Mouse (Mus musculus) embryonic facial prominence, embryonic 15.5 days (tissue): Measurements from ENCODE around the gene Tmem238. TPM values are rescaled to one million over a fixed set of nuclear protein-coding genes. Genes with fewer than 3 reads are reported as not detected.

Experiments
- ATAC-seq: fragments of 200-750 bp; cut with Nextera tagmentation; 2 replicates; pipeline ENCODE4 v1.8.0; 2017; ENCODE audit warnings: low read depth, moderate TSS enrichment; ENCODE audit not compliant: insufficient number of reproducible peaks, low FRiP score, low TSS enrichment
- H3K27ac ChIP-seq: fragments of 300-500 bp; sonication (generic); replicated peaks from 2 replicates; pipeline ENCODE4 v1.5.1; 2015; ENCODE audit warnings: mild to moderate bottlenecking, inconsistent platforms
- H3K27me3 ChIP-seq: fragments of 300-500 bp; sonication (generic); 2 replicates; pipeline ENCODE4 v1.6.1; 2015; ENCODE audit warnings: inconsistent platforms
- H3K36me3 ChIP-seq: fragments of 300-500 bp; sonication (generic); 2 replicates; pipeline ENCODE4 v1.6.1; 2015; ENCODE audit warnings: mild to moderate bottlenecking, inconsistent platforms
- H3K4me1 ChIP-seq: fragments of 300-500 bp; sonication (generic); 2 replicates; pipeline ENCODE4 v1.6.1; 2015; ENCODE audit warnings: inconsistent platforms
- H3K4me2 ChIP-seq: fragments of 300-500 bp; sonication (generic); replicated peaks from 2 replicates; pipeline ENCODE4 v1.6.1; 2015; ENCODE audit warnings: mild to moderate bottlenecking, inconsistent platforms
- H3K4me3 ChIP-seq: fragments of 300-500 bp; sonication (generic); replicated peaks from 2 replicates; pipeline ENCODE4 v1.5.1; 2015; ENCODE audit warnings: mild to moderate bottlenecking, inconsistent platforms
- H3K9ac ChIP-seq: fragments of 300-500 bp; sonication (generic); 2 replicates; pipeline ENCODE4 v1.6.1; 2015; ENCODE audit warnings: inconsistent platforms
- H3K9me3 ChIP-seq: fragments of 300-500 bp; sonication (generic); replicated peaks from 2 replicates; pipeline ENCODE4 v1.6.1; 2016; ENCODE audit warnings: inconsistent platforms
- WGBS: fragments of 180-500 bp; shearing (Covaris S2); methylation state at CpG from one replicate; pipeline ENCODE4 v1.1.7; 2015; 5-methylcytosine and 5-hydroxymethylcytosine counted together
- polyA plus RNA-seq: library from polyadenylated mRNA; unstranded; fragments of >200 nt; fragmentation: Nextera tagmentation; extraction: Ambion mirVana; gene quantifications from 2 replicates; pipeline ENCODE4 v1.2.1, GENCODE M21; 2015

Tmem238 gene
- polyA plus RNA-seq, 1 experiment from 2014 or later, result 11.4 TPM

- ATAC-seq, result peak; percentile 53
- peak overlapping the region; percentile 92 for H3K4me2 ChIP-seq
- H3K27me3 ChIP-seq, result peaks cover 10% of the 10 kb centered on the region
- 0 out of 2 replicates have a peak, but pooled peaks cover under 1% of the 10 kb centered on the region for H3K36me3 ChIP-seq
- 1% methylated on average over 64 of the region's 64 CpGs for WGBS
- peak overlapping the region; percentile 40 for H3K27ac ChIP-seq
- peak overlapping the region; percentile 57 for H3K4me3 ChIP-seq
- H3K4me1 ChIP-seq, result peaks cover 14% of the 10 kb centered on the region
- H3K9ac ChIP-seq, result peak overlapping the region; percentile 60
- H3K9me3 ChIP-seq, result no peaks in the 10 kb centered on the region
These were observed 689 bp downstream of the Tmem238 start for GRCm38 (mm10) chr7:4788499-4789435.

GRCm38 (mm10) chr7:4783667-4784268 is 5.7 kb downstream of the Tmem238 start:
- H3K27ac ChIP-seq, result no peak overlapping the region
- no peaks in the 10 kb centered on the region for H3K36me3 ChIP-seq
- H3K9ac ChIP-seq, result no peak overlapping the region
- ATAC-seq, result no peak
- 75% methylated on average over 14 of the region's 14 CpGs for WGBS
- H3K27me3 ChIP-seq, result peaks cover 9% of the 10 kb centered on the region
- H3K9me3 ChIP-seq, result no peaks in the 10 kb centered on the region
- H3K4me1 ChIP-seq, result peaks cover 7% of the 10 kb centered on the region
- H3K4me3 ChIP-seq, result no peak overlapping the region
- no peak overlapping the region for H3K4me2 ChIP-seq

- no peak for ATAC-seq
- WGBS, result 79% methylated on average over 2 of the region's 2 CpGs
- Histone ChIP-seq H3K4me2 (no peak within 1 kb of the TSS), H3K27me3 (peaks cover 20% of the 10 kb centered on the region), H3K9ac (no peak within 1 kb of the TSS), H3K27ac (no peak within 1 kb of the TSS), H3K36me3 (no peaks in the 10 kb centered on the region), H3K4me3 (no peak within 1 kb of the TSS), H3K4me1 (peaks cover 2% of the 10 kb centered on the region; the same call in 1 of the 2 replicates), H3K9me3 (no peaks in the 10 kb centered on the region)
These were observed 6.7 kb downstream of the Tmem238 start, which contains the start of the genes Il11 and Tmem190 for GRCm38 (mm10) chr7:4782759-4783158. TSS of gene Il11 (minus strand) at chr7:4782859. TSS of gene Tmem190 (plus strand) at chr7:4782937.

GRCm38 (mm10) chr7:4782130-4782529 is 7.3 kb downstream of the Tmem238 start:
- no peak overlapping the region for H3K9ac ChIP-seq
- no peaks in the 10 kb centered on the region for H3K9me3 ChIP-seq
- WGBS, result 53% methylated on average over 3 of the region's 3 CpGs
- no peak overlapping the region for H3K4me2 ChIP-seq
- H3K4me1 ChIP-seq, result peaks cover 8% of the 10 kb centered on the region; the same call in 1 of the 2 replicates
- peaks cover 26% of the 10 kb centered on the region for H3K27me3 ChIP-seq
- no peak for ATAC-seq
- no peak overlapping the region for H3K27ac ChIP-seq
- H3K36me3 ChIP-seq, result no peaks in the 10 kb centered on the region
- H3K4me3 ChIP-seq, result no peak overlapping the region

GRCm38 (mm10) chr7:4779921-4780320 is 9.5 kb downstream of the Tmem238 start:
- no peak for ATAC-seq
- 28% methylated on average over 5 of the region's 5 CpGs for WGBS
- H3K9me3 ChIP-seq, result no peaks in the 10 kb centered on the region
- no peak overlapping the region for H3K4me2 ChIP-seq
- peaks cover 47% of the 10 kb centered on the region for H3K27me3 ChIP-seq
- no peaks in the 10 kb centered on the region for H3K36me3 ChIP-seq
- no peak overlapping the region for H3K27ac ChIP-seq
- no peak overlapping the region for H3K4me3 ChIP-seq
- H3K9ac ChIP-seq, result no peak overlapping the region
- peaks cover 15% of the 10 kb centered on the region; the same call in 1 of the 2 replicates for H3K4me1 ChIP-seq

GRCm38 (mm10) chr7:4777851-4778637 is 11.4 kb downstream of the Tmem238 start:
- 6% methylated on average over 18 of the region's 20 CpGs for WGBS
- Histone ChIP-seq H3K9ac (no peak overlapping the region), H3K4me1 (peaks cover 15% of the 10 kb centered on the region; the same call in 1 of the 2 replicates), H3K4me3 (peak overlapping the region; percentile 37; the same call in 1 of the 2 replicates), H3K27me3 (peaks cover 52% of the 10 kb centered on the region), H3K4me2 (peak overlapping the region; percentile 65; the same call in 1 of the 2 replicates), H3K27ac (no peak overlapping the region), H3K36me3 (no peaks in the 10 kb centered on the region), H3K9me3 (no peaks in the 10 kb centered on the region)
- no peak for ATAC-seq

GRCm38 (mm10) chr7:4776861-4777830 is 12.3 kb downstream of the Tmem238 start:
- no peak overlapping the region for H3K27ac ChIP-seq
- peaks cover 15% of the 10 kb centered on the region; the same call in 1 of the 2 replicates for H3K4me1 ChIP-seq
- H3K36me3 ChIP-seq, result no peaks in the 10 kb centered on the region
- peak; percentile 71 for ATAC-seq
- WGBS, result 1% methylated on average over 53 of the region's 56 CpGs
- H3K4me3 ChIP-seq, result peak overlapping the region; percentile 37
- peak overlapping the region; percentile 65 for H3K4me2 ChIP-seq
- H3K9me3 ChIP-seq, result no peaks in the 10 kb centered on the region
- peaks cover 52% of the 10 kb centered on the region for H3K27me3 ChIP-seq
- H3K9ac ChIP-seq, result peak overlapping the region; percentile 26; the same call in 1 of the 2 replicates

- Histone ChIP-seq H3K9ac (no peak overlapping the region), H3K27me3 (peaks cover 52% of the 10 kb centered on the region), H3K36me3 (no peaks in the 10 kb centered on the region), H3K4me1 (peaks cover 15% of the 10 kb centered on the region; the same call in 1 of the 2 replicates), H3K4me2 (no peak overlapping the region), H3K27ac (no peak overlapping the region), H3K9me3 (no peaks in the 10 kb centered on the region), H3K4me3 (no peak overlapping the region)
- 51% methylated on average over 10 of the region's 10 CpGs for WGBS
- ATAC-seq, result no peak
These were observed 13.3 kb downstream of the Tmem238 start for GRCm38 (mm10) chr7:4776131-4776530.

- Histone ChIP-seq H3K27ac (no peak within 1 kb of the TSS), H3K36me3 (no peaks in the 10 kb centered on the region), H3K27me3 (peaks cover 17% of the 10 kb centered on the region), H3K4me1 (no peaks in the 10 kb centered on the region), H3K9me3 (no peaks in the 10 kb centered on the region), H3K4me2 (no peak within 1 kb of the TSS), H3K9ac (no peak within 1 kb of the TSS), H3K4me3 (no peak within 1 kb of the TSS)
- 75% methylated on average over 4 of the region's 5 CpGs for WGBS
- no peak for ATAC-seq
These were observed 18.3 kb downstream of the Tmem238 start, which contains the start of gene Fam71e2 for GRCm38 (mm10) chr7:4771202-4771601. TSS of gene Fam71e2 (minus strand) at chr7:4771302.
